Mouse (Mus musculus) brain, embryonic 14.5 days (tissue): Measurements from ENCODE around the gene Ppara. TPM values are rescaled to one million over a fixed set of nuclear protein-coding genes. Genes with fewer than 3 reads are reported as not detected.

ENCODE experiments used
- DNase-seq: peaks from one replicate; pipeline ENCODE4 v3.0.0-alpha.2; 2011; ENCODE audit warnings: low read depth
- CTCF ChIP-seq: fragments of 200-500 bp; IDR thresholded peaks from 2 replicates; pipeline ENCODE4 v1.5.1; 2012; ENCODE audit warnings: inconsistent platforms, mild to moderate bottlenecking, moderate library complexity, borderline replicate concordance; ENCODE audit not compliant: insufficient read depth, insufficient read length; ENCODE audit errors: extremely low read depth
- POLR2A ChIP-seq: fragments of 200-500 bp; IDR thresholded peaks from 2 replicates; pipeline ENCODE4 v1.6.1; 2012; ENCODE audit warnings: mild to moderate bottlenecking, inconsistent platforms, borderline replicate concordance; ENCODE audit not compliant: poor library complexity, insufficient read depth, insufficient read length, severe bottlenecking; ENCODE audit errors: extremely low read depth
- polyA plus RNA-seq: library from polyadenylated mRNA; depleted of rRNA; stranded (reverse); fragments of >200 nt; gene quantifications from 2 replicates; pipeline ENCODE4 v1.2.3, GENCODE M21; 2012

Gene Ppara
- polyA plus RNA-seq, 1 experiment, result 0.46 TPM

DNA sequence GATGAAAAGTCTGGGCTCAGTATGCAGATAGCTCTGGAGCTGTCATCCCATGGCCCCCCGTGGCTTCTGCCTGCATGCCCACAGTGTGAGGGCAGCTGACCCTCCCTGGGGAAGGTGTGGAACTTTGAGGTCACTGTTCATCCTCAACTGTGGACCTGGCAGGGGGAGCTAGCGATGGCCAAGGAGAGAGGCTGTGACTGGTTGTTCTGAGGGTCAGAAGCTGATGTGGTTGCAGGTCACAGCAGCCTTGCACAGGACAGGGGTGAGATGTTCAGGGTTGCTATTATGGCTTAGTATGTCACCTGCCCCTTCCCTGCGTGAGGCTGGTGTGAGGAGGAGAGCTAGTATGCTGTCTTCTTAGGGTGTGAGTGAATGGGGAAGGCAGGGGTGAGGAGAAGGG is 13.7 kb downstream of the Ppara start:
- DNase-seq, result no peak
- TF ChIP-seq CTCF (no peak), POLR2A (no peak)

DNA sequence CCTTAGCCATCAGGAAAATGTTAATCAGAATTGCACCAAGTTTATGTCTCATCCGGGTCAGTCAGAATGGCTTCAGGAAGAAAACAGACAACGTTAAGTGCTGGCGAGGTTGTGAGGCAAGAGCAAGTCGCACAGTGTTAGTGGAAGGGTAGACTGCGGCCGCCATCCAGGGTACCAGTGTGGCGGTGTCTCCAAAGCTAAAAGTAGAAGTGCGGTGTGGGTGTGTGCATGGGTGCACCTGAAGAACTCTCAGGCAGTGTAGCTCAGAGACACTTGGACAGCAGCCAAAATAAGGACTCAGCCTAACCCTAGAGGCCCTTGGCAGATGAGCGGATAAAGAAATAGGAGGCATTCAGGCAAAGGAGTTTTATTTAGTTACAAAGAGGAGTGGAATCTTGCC is 14.4 kb downstream of the Ppara start:
- DNase-seq, result no peak
- no peak for TF ChIP-seq CTCF

DNA sequence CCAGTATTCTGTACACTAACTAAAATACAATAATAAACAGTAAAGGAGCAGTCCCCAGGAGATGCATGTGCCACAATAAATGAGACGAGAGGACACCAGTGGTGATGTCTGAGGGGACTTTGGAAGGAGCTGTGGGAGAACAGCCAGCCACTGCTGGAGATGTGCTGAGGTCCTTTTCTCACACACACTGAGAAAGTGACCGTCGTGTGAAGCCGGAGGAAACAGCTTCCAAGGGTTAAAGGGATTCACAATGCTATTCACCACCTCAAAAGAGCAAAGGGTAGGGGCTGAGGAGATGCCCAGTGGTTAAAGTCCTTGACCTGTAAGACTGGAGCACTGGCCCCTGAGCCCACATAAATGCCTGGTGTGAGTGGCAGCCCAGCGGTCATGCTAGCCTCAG is 15.3 kb downstream of the Ppara start:
- no peak for DNase-seq
- no peak for TF ChIP-seq CTCF
- no peak for TF ChIP-seq POLR2A

DNA sequence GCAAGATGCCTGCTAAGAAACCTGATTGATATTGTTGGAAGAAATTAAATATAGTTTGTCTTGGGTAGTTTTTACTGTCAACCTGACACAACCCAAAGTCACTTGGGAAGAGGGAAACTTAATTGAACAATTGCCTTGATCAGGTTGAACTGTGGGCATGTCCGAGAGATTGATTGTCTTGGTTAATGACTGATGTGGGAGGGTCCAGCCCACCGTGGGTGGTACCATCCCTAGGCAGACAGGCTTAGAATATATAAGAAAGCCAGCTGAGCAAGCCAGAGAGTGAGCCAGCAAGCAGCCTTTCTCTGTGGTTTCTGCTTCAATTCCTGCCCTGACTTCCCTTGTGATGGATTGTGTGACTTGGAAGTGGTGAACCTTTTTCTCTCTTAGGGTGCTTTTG is 17.9 kb downstream of the Ppara start:
- no peak for DNase-seq
- TF ChIP-seq CTCF (no peak), POLR2A (no peak)

DNA sequence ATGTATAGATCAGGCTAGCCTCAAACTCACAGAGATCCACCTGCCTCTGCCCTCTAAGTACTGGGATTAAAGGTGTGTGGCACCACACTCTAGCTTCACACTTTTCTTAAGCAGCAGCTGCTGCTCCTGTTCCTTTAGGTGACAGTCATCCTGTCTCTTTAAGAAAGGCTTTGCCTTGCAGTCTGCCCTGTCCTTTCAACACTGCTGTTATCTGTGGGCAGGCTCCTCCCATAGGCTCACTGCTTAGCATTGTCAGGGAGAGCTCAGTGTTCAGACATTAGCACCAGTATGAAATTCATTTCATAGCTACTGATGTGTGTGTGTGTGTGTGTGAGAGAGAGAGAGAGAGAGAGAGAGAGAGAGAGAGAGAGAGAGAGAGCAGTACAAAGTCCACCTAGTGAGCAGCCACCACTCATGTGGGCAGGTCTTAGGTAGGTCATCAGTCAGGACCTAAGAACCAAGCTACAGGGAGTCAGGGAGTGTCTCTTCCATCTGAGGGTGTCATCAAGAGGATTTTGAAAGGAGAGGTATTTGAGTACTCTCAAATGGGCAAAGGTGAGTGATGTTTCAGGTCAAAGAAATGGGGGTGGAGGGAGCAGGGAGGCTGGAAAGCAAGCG is 19.4 kb downstream of the Ppara start:
- no peak for DNase-seq
- TF ChIP-seq CTCF (no peak), POLR2A (no peak)

- TF ChIP-seq CTCF (no peak), POLR2A (no peak)
- no peak for DNase-seq
These were observed 20.4 kb downstream of the Ppara start for GRCm38 (mm10) chr15:85755214-85755613.

DNA sequence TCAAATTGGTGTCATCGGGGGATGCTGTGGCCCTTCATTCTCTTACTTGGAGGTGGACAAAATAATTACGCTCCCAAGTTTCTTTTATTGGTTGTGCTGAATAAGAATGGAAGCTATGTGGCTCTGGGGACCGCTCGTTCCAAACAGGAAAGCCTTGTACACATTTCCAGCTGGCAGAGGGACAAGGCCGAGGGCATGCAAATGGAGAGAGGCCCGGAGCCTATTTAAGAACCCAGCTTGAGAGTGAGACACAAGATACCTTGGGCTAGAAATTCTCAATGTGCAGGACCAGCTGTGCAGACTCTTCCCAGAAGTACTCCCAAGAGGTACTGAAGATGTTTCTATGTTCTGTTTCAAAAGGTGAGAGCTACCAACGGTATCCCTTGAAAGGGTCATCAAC is 21.8 kb downstream of the Ppara start:
- TF ChIP-seq CTCF (no peak), POLR2A (no peak)
- DNase-seq, result peak; percentile 5

DNA sequence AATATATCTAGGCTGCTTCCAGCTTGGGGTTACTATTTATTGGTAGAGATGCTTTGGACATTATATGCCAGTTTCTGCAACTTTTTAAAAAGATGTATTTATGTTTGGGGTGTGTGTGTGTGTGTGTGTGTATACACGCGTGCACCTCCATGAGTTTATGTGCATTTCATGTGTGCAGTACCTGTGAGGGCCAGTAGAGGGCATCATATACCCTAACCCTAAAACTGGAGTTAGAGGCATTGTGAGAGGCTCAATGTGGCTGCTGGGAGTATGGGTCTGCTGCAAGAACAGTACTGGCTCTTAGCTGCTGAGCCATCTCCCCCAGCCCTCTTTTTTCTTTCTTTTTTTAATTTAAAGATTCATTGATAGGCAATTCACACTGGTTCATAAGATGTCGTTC is 23.0 kb downstream of the Ppara start:
- TF ChIP-seq CTCF (peak; percentile 16; the same call in 1 of the 2 replicates), POLR2A (no peak)
- no peak for DNase-seq

- no peak for TF ChIP-seq CTCF
- TF ChIP-seq POLR2A, result no peak
- DNase-seq, result no peak
These were observed 28.0 kb downstream of the Ppara start for GRCm38 (mm10) chr15:85762761-85763160.

- no peak for DNase-seq
- TF ChIP-seq POLR2A, result no peak
- no peak for TF ChIP-seq CTCF
These were observed 30.2 kb downstream of the Ppara start for GRCm38 (mm10) chr15:85765022-85765421.

DNA sequence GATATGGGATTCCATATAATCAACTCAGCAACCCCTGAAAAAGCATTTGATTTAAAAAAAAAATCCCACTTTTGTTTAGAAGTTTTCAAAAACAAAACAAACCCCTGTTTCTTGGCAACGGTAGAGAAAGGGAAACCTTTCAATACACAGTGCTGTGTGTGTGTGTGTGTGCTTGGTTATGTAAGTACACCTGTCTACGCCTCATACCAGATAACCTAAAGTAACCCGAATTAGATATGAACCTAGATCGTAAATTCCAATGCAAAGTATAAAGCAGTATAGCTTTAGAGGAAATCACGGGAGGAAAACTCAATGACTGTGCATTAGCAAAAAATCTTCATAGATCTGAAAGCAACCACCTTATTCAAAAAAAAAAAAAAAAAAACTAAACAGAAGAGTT is 31.9 kb downstream of the Ppara start:
- no peak for DNase-seq
- TF ChIP-seq POLR2A (no peak), CTCF (no peak)

DNA sequence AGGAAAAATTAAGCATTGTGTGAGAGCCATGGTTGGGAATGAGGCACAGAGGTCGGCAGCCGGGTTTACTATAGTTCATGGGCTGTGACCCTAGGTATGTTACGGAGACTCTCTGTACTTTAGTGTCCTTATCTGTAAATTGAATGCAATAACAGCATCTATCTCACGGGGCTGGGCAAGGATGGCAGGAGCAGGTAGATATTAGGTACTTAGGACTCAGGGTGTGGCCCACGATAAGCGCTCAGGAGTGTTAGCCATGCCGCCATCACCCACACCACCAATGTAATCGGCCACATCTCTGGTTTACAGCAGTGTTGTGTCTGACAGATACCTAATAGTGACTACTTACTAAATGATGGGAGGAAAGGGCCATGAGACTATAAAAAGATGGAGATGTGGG is 34.2 kb downstream of the Ppara start:
- DNase-seq, result no peak

DNA sequence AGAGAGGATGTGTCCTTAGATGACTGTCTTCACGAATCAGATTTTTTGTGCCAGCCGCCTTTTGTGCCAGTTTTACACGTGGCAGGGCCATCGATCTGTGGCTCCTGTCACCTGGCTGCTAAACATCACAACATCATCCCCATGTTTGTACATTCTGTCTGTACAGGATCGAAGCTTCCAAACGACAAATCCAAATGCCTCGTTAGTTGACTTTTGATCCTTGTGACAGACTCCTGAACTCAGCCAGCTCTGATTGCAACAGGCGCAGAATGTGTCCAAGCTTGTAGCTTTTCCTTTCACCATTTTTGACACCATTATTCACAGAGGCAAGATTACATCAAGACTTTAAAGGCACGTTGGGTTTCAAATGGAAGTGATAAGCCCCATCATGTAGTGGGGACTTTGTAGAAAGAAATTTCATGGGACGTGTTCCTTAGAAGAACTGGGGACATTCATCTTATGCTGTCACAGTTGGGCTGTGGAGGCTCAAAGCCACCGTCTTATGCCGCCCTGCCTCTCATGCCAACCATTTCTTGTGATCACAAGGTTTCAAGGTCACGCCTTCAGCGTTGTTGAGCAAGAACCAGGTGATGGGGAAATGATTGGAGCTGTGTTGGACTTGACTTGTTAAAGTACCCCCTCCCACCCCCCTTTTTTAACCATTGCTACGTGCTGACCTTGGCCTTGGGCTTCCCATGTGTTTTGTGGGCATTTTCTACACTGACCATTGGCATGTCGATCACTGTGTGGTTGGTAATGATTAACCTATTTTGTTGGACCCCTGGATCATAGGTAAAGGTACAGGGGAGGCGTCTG is 36.7 kb downstream of the Ppara start:
- TF ChIP-seq POLR2A (no peak), CTCF (no peak)
- no peak for DNase-seq

More for the DNA sequence above, 34.2 kb downstream of the Ppara start:
- TF ChIP-seq POLR2A (no peak), CTCF (no peak)
